Mouse (Mus musculus): ENCODE results near the gene Gm11444.

Gm11444 gene

DNA sequence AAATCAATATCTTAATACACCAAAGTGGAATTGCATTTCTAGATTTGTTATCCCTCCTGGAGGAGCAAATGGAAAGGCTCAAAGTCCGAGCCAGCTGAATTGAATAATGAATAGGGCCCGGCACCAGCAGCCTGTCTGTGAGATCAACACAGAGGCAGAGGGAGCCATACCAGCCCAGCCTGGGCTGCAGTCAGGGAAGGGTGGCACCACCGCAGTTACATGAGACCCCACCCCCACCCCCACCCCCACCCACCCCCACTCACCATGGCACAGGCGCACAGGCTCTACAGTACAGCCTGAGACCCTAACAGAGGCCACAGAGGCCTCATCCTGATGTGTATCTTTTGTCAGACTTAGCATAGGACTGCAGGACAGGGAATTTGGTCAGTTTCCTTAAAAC lies 35.5 kb downstream of the Gm11444 start:
- 61% methylated on average over 4 of the region's 4 CpGs for WGBS

DNA sequence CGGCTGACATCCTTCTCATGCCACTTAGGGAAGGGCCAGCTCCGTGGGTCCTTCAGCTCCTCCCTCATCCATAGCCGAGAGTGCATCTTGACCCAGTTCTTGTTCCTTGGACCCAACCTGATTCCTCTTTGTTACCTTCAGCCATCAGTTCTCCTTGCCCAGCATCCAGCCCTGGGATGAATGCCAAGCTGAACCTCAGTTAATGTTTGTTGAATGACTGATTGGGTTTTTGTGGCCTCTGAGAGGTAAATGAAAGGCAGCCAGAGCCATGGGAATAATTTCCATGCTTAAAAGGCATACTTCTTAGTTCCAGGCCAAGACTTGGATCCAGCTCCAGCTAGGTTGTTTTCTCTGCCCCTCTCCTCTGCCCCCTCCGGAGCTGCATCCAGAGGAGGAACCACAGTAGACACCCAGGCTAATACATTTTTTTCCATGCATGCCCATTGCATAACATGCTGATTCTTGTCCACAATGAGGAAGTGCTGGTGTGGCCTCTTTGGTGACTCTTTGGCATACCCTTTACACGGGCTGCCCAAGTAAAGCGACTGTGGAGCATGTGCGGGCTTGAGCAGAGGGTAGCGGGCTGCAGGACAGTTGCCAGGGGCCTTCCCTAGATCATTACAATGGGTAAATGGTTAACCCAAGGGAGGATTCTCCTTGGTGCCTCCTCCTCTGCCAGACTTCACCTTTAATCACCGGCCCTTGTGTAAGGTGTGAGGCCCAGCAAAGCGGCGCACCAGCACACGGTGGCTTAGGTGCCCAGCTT lies 37.7 kb downstream of the Gm11444 start:
- WGBS: 87% methylated on average over 12 of the region's 12 CpGs

DNA sequence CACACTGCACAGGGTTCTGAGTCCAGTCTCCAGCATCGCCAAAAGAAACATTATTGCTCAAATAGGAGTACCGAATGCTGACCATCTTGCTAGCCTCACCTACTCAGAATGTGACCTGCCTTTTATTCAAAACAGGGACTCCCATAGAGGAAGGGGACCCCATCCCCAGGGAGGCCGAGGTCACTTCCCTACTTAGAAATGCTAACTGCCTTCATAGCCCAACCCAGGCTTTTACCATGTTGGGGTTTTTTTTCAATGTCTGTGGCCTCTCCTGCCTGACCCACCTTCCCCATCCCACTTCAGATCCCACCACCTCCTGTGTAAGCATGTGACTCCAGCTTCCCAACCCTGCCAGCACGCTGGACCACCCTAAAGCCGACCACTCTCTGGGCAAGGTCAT lies 38.5 kb downstream of the Gm11444 start:
- WGBS: 90% methylated on average over 5 of the region's 5 CpGs

DNA sequence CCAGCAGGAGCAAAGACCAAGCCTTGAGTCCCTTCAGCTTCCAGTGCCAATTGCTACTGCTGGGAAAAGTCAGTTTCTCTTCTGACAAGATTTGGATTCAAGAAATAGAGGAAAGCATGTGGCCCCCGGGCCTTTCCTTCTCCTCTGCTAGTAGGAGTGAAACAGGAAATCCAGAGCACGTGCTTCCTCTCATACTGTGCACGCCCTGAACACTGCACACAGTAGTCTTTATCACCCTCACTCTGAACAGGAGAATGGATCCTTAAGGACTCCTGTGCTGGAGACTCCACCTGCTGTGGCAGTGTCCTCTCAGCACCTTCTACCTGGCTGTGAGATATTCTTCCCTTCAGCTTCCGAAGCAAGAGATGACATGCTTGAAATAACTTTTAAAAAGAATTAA lies 38.9 kb downstream of the Gm11444 start:
- 79% methylated on average over 4 of the region's 4 CpGs for WGBS

DNA sequence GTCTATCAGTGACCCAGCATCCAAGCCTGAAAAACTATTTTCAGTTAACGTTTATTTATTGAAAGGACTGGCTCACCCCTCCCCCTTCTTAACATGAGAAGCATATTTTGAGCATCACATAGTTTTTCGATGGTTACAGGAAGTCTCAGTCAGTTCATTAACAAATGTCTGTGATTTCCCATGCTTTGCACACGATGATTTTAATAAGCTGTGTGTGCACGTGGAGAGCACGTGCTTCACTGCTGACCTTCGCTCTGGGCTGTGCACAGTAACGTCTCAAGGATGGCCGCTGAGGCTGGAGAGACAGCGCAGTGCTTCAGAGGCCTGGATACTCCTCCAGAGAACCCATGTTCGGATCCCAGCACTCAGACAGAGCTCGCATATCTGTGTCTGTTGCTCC lies 42.8 kb downstream of the Gm11444 start:
- WGBS: 88% methylated on average over 11 of the region's 11 CpGs

DNA sequence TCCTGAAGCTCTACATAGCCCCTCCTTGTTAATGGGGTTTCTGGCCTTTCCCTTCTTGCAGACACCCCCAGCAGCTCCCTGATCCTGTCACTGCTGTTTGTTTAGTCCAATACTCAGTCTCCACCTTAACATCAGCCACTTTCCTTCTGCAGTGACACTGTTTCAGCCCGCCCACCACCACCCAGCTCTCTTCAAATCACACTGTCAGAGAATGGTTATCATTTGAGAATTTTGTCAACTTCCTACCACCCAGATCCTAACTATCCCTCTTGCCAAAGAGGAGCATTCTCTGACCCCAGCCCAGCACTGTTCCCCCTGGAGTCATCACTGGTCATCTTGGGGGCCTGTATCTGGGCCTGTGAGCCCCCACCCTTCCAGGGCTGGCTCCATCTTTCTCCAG lies 44.4 kb downstream of the Gm11444 start:
- 91% methylated on average over 1 of the region's 1 CpGs for WGBS

DNA sequence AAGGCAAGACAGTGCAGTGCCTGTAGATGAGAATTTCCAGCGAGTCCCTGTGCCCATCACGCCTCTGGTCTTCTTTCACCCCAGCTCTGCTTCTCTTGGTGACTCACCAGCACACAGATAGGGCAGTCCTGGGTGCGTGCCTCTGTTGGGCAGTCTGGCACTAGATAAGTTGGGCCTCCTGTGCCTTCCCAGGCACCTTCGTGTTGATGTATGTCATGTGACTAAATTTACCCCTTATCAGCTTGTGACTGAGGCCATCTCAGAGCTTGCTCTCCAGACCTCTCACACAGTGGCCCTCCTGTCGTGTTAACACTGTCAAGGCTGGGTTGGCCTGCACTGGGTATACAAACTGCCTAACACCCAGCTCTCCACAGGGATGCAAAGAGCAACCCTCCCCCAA lies 46.1 kb downstream of the Gm11444 start:
- 93% methylated on average over 5 of the region's 5 CpGs for WGBS

DNA sequence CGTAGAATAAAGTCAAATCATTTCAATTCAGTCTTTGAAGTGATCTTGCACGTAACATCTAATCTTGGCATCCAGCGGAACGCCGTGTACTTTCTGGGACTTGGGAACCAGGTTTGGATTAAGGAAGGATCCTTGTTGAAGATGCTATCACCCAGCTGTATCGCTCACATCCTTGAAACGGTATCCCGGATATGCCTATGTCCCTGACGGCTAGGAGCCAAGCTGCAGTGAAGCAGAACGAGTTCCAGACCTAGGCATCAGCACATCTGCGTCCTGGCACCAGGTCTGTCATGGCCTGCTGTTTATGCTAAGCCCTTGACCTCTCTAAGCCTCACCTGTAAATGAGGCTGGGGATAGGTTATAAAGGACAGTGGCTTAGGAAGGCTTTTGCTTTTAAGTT lies 49.8 kb downstream of the Gm11444 start:
- 88% methylated on average over 11 of the region's 11 CpGs for WGBS

DNA sequence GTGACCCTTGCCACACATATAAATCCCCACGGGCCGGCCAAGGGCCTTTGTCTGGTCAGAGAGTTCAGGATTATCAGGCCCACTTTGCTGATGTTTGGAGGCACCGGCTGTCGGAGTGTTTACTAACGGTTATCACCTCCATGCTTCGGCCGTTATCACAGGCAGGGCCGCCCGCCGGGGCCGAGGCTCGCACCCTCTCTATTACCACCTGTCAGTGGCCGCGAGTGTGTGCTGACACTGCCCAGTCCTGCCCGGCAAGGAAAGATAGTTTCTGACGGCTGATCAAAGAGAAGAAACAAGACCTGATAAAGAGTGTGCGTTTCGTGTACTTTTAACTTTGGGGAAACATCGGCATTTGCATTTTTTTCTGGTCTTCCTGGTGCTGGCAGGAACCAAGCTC lies 50.3 kb downstream of the Gm11444 start:
- 88% methylated on average over 19 of the region's 19 CpGs for WGBS

DNA sequence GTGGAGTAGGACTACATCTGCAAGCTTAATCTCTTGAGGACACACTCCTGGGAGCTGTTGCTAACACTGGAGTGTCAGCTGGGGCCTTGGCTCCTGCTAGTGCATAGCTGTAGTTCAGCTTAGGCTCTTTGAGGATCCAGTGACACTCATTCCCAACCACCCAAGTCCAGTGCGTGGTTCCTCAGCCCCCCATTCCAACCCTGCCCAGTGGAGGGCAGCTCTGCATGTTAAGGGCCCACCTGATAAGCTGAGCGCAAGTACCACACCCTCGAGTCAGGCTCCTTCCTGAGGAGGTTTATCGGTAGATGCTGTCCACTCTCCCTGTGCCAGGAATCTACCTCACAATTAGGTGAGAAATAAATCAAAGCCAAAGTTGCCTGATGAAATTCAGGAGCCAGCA lies 50.7 kb downstream of the Gm11444 start:
- 93% methylated on average over 4 of the region's 4 CpGs for WGBS

Data from cerebral cortex, adult 2 months (tissue).